Mouse (Mus musculus) embryo, embryonic 11.5 days (tissue): ENCODE data around the gene S1pr5.
A peak's percentile ranks its signal among the peaks of the same experiment; 100 is the strongest.
"Not testable (repeated sequence)": the region's sequence is repeated elsewhere in the genome, so short reads cannot be mapped to it uniquely, and the experiment has no call there.

Experiments used
- DNase-seq: peaks from one replicate; pipeline ENCODE4 v3.0.0-alpha.2; 2012; ENCODE audit warnings: low read depth, low spot score

The S1pr5 gene

GRCm38 (mm10) chr9:21237368-21238003 is 10.8 kb downstream of the S1pr5 start:
- no peak for DNase-seq

DNA sequence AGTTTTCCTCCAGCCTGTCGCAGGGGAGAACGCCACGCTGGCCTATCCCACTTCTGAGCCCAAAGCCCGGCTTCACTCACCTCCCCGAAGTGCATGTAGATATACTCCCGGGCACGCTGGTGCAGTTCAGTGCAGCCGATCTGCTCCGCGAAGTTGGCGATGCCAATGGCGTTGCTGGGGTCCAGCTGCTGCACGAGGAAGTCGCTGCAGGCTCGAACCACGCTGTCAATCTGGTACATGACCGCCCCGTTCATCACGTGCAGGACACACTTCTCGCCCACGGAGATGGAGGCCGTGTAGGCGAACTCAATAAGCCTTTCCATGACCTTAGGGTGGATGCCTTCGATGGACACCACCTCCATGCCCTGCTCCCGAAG is 11.3 kb downstream of the S1pr5 start:
- no peak for DNase-seq

- DNase-seq: no peak
Measured at GRCm38 (mm10) chr9:21235341-21235740, 12.9 kb downstream of the S1pr5 start.

DNA sequence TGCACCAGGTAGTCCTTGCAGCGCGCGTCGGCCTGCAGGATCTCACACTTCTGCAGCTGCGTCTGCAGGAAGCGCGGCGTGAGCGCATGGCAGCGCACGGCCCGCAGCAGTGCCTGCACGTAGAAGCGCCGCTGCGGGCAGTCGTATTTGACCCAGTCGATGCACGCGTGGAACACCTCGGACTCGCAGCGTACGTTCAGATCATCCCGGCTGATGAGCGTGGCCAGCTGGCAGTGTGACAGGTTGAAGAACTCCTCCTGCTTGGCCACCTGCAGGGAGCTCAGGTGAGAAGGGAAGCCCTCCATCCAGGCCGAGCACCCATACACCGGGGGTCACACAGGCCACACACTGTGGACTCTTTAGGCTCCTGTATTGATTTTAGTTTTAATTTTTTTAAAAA is 14.4 kb downstream of the S1pr5 start:
- no peak for DNase-seq

GRCm38 (mm10) chr9:21233366-21233765 is 14.9 kb downstream of the S1pr5 start:
- DNase-seq: no peak

DNA sequence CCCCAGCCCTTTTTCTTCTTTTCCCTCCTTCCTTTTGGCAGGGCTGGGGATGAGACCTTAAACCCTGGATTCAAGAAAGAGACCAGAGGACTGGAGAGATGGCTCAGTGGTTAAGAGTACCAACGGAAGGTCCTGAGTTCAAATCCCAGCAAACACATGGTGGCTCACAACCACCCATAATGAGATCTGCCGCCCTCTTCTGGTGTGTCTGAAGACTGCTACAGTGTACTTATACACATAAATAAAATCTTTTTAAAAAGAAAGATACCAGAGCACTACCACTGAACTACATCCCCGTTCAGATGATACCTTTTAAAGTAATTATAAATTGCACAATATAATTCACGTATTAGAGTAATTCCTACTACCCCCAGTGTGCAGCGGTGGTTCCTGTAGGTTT is 15.4 kb downstream of the S1pr5 start:
- no peak for DNase-seq

DNA sequence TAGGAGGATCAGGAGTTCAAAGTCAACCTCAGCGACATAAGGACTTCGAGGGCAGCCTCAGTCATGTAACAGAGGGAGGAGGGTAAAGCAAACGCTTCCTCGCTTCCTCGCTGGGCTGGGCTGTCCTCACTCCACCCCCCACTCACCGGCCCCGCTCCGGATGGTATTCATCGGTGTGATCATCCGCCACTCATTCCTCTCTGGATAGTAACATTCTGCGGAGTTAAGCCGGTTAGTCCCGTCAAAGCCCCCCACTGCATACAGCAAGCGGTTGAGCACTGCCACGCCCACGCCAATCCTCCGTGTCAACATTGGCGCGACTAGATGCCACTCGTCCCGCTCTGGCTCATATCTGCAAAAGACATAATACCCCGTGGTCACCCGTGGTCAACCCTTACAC is 16.7 kb downstream of the S1pr5 start:
- DNase-seq: no peak

DNA sequence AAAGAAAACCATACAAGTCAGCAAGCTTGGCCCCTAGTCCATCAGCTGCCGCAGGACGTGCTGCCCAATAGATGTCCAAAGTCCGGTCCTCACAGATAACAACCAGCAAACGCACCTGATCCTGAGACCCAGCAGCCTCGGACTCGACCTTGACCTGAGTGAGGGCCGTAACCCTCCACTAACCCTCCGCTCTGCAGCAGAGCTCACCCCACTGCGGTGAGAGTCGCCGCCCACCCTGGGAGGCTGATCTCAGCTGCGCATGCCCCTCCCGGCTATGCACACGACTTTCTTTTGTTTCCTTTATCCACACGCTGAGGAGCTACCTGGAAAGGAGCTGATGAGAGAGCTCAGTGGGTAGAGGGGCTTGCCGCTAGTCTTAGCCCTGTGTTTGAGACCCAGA is 20.9 kb downstream of the S1pr5 start:
- DNase-seq: no peak

- no peak for DNase-seq
Measured at GRCm38 (mm10) chr9:21225415-21225758, 22.9 kb downstream of the S1pr5 start.

DNA sequence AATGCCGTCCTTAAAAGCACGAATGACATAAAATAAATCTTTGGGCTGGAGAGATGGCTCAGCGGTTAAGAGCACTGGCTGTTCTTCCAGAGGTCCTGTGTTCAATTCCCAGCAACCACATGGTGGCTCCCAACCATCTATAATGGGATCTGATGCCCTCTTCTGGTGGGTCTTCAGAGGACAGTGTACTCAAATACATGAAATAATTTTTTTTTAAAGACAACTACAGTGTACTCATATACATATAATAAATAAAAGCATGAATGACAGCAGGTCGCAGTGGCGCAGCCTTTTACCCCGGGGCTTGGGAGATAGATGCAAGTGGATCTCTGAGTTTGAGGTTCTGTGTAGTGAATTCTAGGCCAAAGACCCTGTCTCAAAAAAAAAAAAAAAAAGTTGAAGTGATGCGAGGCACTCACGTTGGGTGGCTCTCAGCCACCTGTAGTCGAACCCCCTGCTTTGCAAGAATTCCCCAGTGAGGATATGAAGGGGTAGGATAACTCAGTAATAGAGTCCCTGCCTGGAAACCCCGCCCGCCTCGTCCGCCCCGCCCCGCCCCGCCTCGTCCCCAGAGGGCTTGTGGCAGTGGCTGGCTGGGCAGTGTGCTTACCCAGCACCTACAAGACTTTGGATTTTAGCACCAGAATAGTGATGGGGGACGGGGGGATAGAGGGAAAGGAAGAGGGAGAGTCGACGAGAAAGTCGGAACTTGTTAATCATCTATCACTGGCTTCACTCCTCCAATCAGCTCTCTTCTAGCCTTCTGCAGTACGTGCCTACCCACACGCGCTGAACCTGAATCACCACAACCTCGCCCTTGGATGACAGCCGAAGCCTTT is 23.4 kb downstream of the S1pr5 start:
- DNase-seq: peak; percentile 45

DNA sequence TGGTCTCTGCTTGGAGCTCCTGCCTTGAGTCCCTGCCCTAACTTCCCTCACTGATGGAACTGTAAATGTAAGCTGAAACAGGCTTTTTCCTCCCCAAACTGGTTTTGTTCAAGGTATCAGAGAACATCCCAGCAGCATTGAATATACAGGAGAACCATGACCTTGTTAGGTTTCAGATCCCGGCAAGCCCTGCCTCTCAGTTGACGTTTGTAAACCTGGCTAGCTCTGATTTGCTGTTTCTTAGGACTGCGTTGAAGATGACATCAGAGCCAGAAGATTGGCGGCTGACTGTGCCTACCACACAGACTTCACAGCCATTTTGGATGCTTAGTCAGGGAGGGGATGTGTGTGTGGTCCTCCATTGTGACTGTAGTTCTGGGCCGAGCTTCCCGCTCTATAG is 24.3 kb downstream of the S1pr5 start:
- DNase-seq: no peak

- DNase-seq: not testable (repeated sequence)
Measured at GRCm38 (mm10) chr9:21223490-21223889, 24.8 kb downstream of the S1pr5 start.

GRCm38 (mm10) chr9:21221383-21221929 is 26.8 kb downstream of the S1pr5 start:
- DNase-seq: peak; percentile 62

DNA sequence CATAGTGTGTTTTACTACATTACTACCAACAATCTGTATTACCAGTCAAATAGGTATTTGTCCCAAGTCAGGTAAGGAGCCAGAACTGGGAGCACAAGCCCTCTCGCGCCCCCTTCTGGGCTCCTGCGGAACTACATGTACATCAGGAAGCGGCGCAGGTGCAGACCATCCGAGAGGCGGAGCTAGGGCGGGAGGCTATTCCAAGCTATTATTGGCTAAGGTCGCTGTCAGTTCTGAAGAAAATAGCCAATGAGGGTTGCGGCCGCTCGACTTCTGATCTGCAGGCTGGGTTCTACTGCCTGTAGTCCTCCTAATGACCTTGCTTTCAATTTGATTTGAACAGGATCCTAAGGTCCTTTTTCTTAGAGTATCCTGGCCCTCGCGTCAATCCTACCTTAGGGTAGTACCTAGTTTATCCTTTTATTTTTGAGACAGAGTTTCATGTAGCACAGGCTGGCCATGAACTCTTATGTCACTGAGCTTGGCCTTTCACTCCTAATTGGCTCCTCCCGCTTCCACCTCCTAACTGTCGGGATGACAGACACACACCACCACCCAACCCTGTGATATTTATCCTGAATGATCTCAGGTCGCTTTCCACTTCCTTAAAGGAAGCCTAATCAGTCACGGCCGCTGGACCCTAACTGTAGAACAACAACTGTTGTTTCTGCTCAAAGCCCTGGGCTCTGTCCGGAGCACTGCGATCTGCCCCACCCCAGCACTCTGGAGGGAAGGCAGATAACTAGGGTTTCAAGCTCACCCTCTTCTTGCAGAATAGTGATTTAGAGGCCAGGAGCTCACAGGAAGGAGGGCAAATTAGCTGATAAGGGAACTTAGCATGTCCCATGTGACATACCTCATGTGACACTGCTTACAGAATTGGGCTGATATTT is 27.5 kb downstream of the S1pr5 start:
- DNase-seq: peak; percentile 78

DNA sequence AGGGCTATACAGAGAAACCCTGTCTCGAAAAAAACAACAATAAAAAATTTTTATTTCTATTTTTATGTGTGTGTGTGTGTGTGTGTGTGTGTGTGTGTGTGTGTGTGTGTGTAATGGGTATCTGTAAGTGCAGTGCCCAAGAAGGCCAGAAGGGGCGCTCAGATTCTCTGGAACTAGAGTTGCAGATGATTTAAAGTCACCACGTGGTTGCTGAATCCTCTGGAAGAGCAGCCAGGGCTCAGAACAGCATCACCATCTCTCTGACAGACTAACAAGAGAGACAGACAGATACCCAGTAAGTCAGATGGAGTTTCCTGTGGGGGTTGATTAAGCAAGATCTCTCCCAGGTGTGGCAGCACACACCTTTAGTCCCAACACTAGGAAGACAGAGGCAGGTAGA is 28.4 kb downstream of the S1pr5 start:
- no peak for DNase-seq

GRCm38 (mm10) chr9:21216050-21216841 is 32.0 kb downstream of the S1pr5 start:
- DNase-seq: no peak

- DNase-seq: no peak
Measured at GRCm38 (mm10) chr9:21213617-21214190, 34.5 kb downstream of the S1pr5 start.

- no peak for DNase-seq
Measured at GRCm38 (mm10) chr9:21211624-21212023, 36.6 kb downstream of the S1pr5 start.

DNA sequence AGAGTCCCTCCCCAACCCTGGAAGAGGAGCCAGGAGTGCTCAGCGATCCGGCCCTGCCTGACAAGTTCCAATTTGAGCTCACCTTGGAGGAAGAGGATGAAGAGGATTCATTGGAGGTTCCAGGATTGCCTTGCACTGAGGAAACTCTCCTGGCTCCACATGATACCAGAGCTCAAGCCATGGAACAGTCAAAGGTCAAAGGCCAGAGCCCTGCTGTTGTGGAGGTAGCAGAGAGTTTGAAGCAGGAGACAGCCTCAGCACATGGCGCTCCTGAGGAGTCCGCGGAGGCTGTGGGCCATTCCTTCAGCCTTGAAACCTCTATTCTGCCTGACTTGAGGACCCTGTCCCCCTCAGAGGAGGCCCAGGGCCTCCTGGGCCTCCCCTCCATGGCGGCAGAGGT is 37.4 kb downstream of the S1pr5 start:
- DNase-seq: no peak

GRCm38 (mm10) chr9:21208626-21209025 is 39.6 kb downstream of the S1pr5 start:
- no peak for DNase-seq

GRCm38 (mm10) chr9:21206848-21207247 is 41.4 kb downstream of the S1pr5 start:
- DNase-seq: no peak
